Mouse (Mus musculus) hindbrain, embryonic 11.5 days (tissue): ENCODE results near the gene Zfp821. TPM values are rescaled to one million over a fixed set of nuclear protein-coding genes. Genes with fewer than 3 reads are reported as not detected.
A peak's percentile ranks its signal among the peaks of the same experiment; 100 is the strongest.

Experiments used
- ATAC-seq: fragments of 200-750 bp; cut with Nextera tagmentation; 2 replicates; pipeline ENCODE4 v1.8.0; 2017; ENCODE audit warnings: mild to moderate bottlenecking, moderate TSS enrichment, moderate library complexity; ENCODE audit not compliant: low FRiP score
- DNase-seq: peaks from one replicate; pipeline ENCODE4 v3.0.0-alpha.2; 2015; ENCODE audit warnings: low spot score
- H3K27ac ChIP-seq: fragments of 300-500 bp; sonication (generic); 2 replicates; pipeline ENCODE4 v1.5.1; 2014; ENCODE audit warnings: mild to moderate bottlenecking, low read depth, low read length
- H3K27me3 ChIP-seq: fragments of 300-500 bp; sonication (generic); 2 replicates; pipeline ENCODE4 v1.6.1; 2014; ENCODE audit warnings: mild to moderate bottlenecking, low read length, moderate library complexity, mixed read lengths; ENCODE audit not compliant: control insufficient read depth, insufficient read depth
- H3K36me3 ChIP-seq: fragments of 300-500 bp; sonication (generic); 2 replicates; pipeline ENCODE4 v1.6.1; 2014; ENCODE audit warnings: mild to moderate bottlenecking, low read length, moderate library complexity, mixed read lengths; ENCODE audit not compliant: control insufficient read depth, insufficient read depth
- H3K4me1 ChIP-seq: fragments of 300-500 bp; sonication (generic); replicated peaks from 2 replicates; pipeline ENCODE4 v1.6.1; 2014; ENCODE audit warnings: low read length, mixed read lengths; ENCODE audit not compliant: control insufficient read depth, insufficient read depth
- H3K4me2 ChIP-seq: fragments of 300-500 bp; sonication (generic); replicated peaks from 2 replicates; pipeline ENCODE4 v1.6.1; 2014; ENCODE audit warnings: mild to moderate bottlenecking, low read depth, low read length
- H3K4me3 ChIP-seq: fragments of 300-500 bp; sonication (generic); 2 replicates; pipeline ENCODE4 v1.5.1; 2014; ENCODE audit warnings: low read depth, low read length
- H3K9ac ChIP-seq: fragments of 300-500 bp; sonication (generic); 2 replicates; pipeline ENCODE4 v1.6.1; 2014; ENCODE audit warnings: low read depth, low read length
- H3K9me3 ChIP-seq: fragments of 300-500 bp; sonication (generic); 2 replicates; pipeline ENCODE4 v1.6.1; 2016; ENCODE audit warnings: low read length; ENCODE audit not compliant: control insufficient read depth
- WGBS: fragments of 180-500 bp; shearing (Covaris S2); extraction: QIAGEN DNeasy Blood & Tissue Kit; methylation state at CpG from one replicate; pipeline ENCODE4 v1.1.7; 2014; 5-methylcytosine and 5-hydroxymethylcytosine counted together
- polyA plus RNA-seq: library from polyadenylated mRNA; unstranded; fragments of >200 nt; fragmentation: Nextera tagmentation; extraction: Ambion mirVana; gene quantifications from 2 replicates; pipeline ENCODE4 v1.2.1, GENCODE M21; 2014

Gene Zfp821
- polyA plus RNA-seq, 1 experiment from 2014 or later: 53.0 TPM

DNA sequence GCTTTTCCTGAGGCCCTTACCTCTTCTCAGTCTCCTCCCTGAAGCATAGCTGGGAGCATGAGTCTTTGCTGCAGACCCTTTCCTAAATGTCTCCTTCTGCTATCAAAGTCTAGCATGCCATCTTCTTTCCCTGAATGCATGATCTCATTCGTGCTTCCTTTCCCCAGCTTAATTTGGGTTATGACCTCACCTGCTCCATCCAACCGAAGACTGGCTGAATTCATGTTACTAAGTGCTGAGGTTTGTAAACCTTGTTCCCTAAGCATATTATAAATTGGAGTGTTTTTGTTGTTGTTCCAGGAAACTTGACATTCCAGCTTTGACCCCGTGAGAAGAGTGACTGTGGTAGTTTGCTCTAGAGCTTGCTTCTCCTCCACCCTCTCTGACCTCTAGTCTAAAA lies 28.7 kb downstream of the Zfp821 start:
- H3K4me1 ChIP-seq: peaks cover 4% of the 10 kb centered on the region; the same call in 1 of the 2 replicates
- H3K4me2 ChIP-seq: no peak overlapping the region
- 95% methylated on average over 3 of the region's 3 CpGs for WGBS
- H3K4me3 ChIP-seq: no peak overlapping the region
- peaks cover 5% of the 10 kb centered on the region; the same call in 1 of the 2 replicates for H3K36me3 ChIP-seq
- no peak overlapping the region for H3K27ac ChIP-seq
- no peaks in the 10 kb centered on the region for H3K9me3 ChIP-seq
- no peaks in the 10 kb centered on the region for H3K27me3 ChIP-seq
- DNase-seq (no peak), ATAC-seq (no peak)
- H3K9ac ChIP-seq: no peak overlapping the region

DNA sequence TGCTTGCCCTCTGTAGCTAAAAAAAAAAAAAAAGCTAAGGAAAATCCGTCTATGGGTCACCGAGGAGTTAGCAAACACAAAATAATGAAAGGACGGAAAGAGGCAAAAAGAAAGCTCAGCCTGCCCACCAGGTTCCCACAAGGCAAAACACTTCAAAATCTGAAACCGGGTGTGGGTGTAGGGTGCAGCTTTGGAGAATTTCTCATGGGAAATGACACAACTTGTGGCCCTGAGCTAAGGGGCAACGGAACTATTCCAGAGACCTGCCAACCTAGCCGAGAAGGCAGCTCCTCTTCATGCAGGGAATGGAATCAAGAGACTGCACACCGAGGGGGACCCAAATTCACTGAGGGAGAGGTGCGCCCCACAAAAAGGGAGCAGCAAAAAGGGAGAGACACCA lies 31.5 kb downstream of the Zfp821 start:
- 0 out of 2 replicates have a peak overlapping the region, but pooled peaks have one; percentile 47 for H3K27ac ChIP-seq
- H3K4me1 ChIP-seq: peaks cover 4% of the 10 kb centered on the region; the same call in 1 of the 2 replicates
- ATAC-seq (no peak), DNase-seq (no peak)
- WGBS: 10% methylated on average over 7 of the region's 8 CpGs
- no peaks in the 10 kb centered on the region for H3K27me3 ChIP-seq
- H3K4me2 ChIP-seq: peak overlapping the region; percentile 81
- peak overlapping the region; percentile 98 for H3K9ac ChIP-seq
- H3K4me3 ChIP-seq: peak overlapping the region; percentile 96
- H3K36me3 ChIP-seq: peaks cover 5% of the 10 kb centered on the region; the same call in 1 of the 2 replicates
- H3K9me3 ChIP-seq: no peaks in the 10 kb centered on the region

- Histone ChIP-seq H3K4me2 (peak within 1 kb of the TSS; percentile 81), H3K4me3 (peak within 1 kb of the TSS; percentile 96), H3K27me3 (no peaks in the 10 kb centered on the region), H3K27ac (peak within 1 kb of the TSS; percentile 47; the same call in 1 of the 2 replicates), H3K4me1 (peaks cover 4% of the 10 kb centered on the region; the same call in 1 of the 2 replicates), H3K9me3 (no peaks in the 10 kb centered on the region), H3K36me3 (peaks cover 5% of the 10 kb centered on the region; the same call in 1 of the 2 replicates), H3K9ac (peak within 1 kb of the TSS; percentile 98)
- ATAC-seq (peak; percentile 92), DNase-seq (peak; percentile 95)
- under 1% methylated on average over 59 of the region's 59 CpGs for WGBS
These were observed 32.1 kb downstream of the Zfp821 start, which contains the start of gene Atxn1l for GRCm38 (mm10) chr8:109737237-109738048. Atxn1l (minus strand) TSS chr8:109737739.

DNA sequence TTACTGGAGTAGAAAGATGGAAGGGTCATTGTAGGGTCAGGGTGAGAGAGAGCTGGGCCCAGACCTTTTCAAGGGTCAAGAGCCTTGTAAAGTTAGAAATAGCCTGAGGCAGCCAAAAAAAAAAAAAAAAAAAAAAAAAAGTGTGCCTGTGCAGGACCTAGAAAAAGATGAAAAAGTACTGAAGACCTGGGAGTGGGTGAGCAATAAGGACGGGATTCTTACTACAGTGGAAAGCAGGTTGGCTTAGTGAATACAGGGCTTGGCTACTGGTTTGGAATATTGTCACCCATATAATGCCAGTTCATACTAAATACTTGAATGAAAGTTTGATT lies 32.7 kb downstream of the Zfp821 start:
- 91% methylated on average over 1 of the region's 1 CpGs for WGBS
- Histone ChIP-seq H3K4me3 (peak overlapping the region; percentile 96), H3K9me3 (no peaks in the 10 kb centered on the region), H3K27ac (no peak overlapping the region), H3K4me1 (peaks cover 4% of the 10 kb centered on the region; the same call in 1 of the 2 replicates), H3K27me3 (no peaks in the 10 kb centered on the region), H3K9ac (peak overlapping the region; percentile 98; the same call in 1 of the 2 replicates), H3K36me3 (peaks cover 5% of the 10 kb centered on the region; the same call in 1 of the 2 replicates), H3K4me2 (peak overlapping the region; percentile 81; the same call in 1 of the 2 replicates)
- DNase-seq: no peak
- ATAC-seq: no peak

- no peak for ATAC-seq
- WGBS: 90% methylated on average over 12 of the region's 12 CpGs
- no peaks in the 10 kb centered on the region for H3K36me3 ChIP-seq
These were observed 42.3 kb downstream of the Zfp821 start for GRCm38 (mm10) chr8:109747468-109748199.

GRCm38 (mm10) chr8:109750274-109750673 lies 44.9 kb downstream of the Zfp821 start:
- Histone ChIP-seq H3K9me3 (no peaks in the 10 kb centered on the region), H3K36me3 (no peaks in the 10 kb centered on the region), H3K4me1 (no peaks in the 10 kb centered on the region), H3K4me2 (no peak overlapping the region), H3K9ac (no peak overlapping the region), H3K4me3 (no peak overlapping the region), H3K27ac (no peak overlapping the region), H3K27me3 (no peaks in the 10 kb centered on the region)
- DNase-seq (no peak), ATAC-seq (no peak)
- WGBS: 78% methylated on average over 5 of the region's 5 CpGs

More at GRCm38 (mm10) chr8:109747468-109748199, 42.3 kb downstream of the Zfp821 start:
- Histone ChIP-seq H3K27me3 (no peaks in the 10 kb centered on the region), H3K27ac (no peak overlapping the region), H3K9me3 (no peaks in the 10 kb centered on the region), H3K4me3 (no peak overlapping the region), H3K9ac (no peak overlapping the region), H3K4me2 (no peak overlapping the region), H3K4me1 (no peaks in the 10 kb centered on the region)
- DNase-seq: no peak

GRCm38 (mm10) chr8:109750699-109751098 lies 45.4 kb downstream of the Zfp821 start:
- Histone ChIP-seq H3K9ac (no peak overlapping the region), H3K4me1 (no peaks in the 10 kb centered on the region), H3K27me3 (no peaks in the 10 kb centered on the region), H3K4me3 (no peak overlapping the region), H3K36me3 (no peaks in the 10 kb centered on the region), H3K9me3 (no peaks in the 10 kb centered on the region), H3K4me2 (no peak overlapping the region), H3K27ac (no peak overlapping the region)
- WGBS: 78% methylated on average over 12 of the region's 12 CpGs
- ATAC-seq (no peak), DNase-seq (no peak)

- Histone ChIP-seq H3K36me3 (no peaks in the 10 kb centered on the region), H3K4me2 (no peak overlapping the region), H3K4me3 (no peak overlapping the region), H3K4me1 (no peaks in the 10 kb centered on the region), H3K9ac (no peak overlapping the region), H3K9me3 (no peaks in the 10 kb centered on the region), H3K27me3 (no peaks in the 10 kb centered on the region), H3K27ac (no peak overlapping the region)
- no peak for ATAC-seq
- WGBS: 90% methylated on average over 20 of the region's 20 CpGs
- no peak for DNase-seq
These were observed 46.6 kb downstream of the Zfp821 start for GRCm38 (mm10) chr8:109751731-109752485.
